Mouse (Mus musculus) spleen, postnatal 14 days (tissue): ENCODE measurements at regions not wholly inside any gene's neighbourhood (a gene's known extent, or its start where the extent isn't known, plus 50 kb on each side); places are given as distances from the start of the nearest gene placed in this dataset.

Source experiments
- DNase-seq, 2 experiments: peaks; one replicate each; pipeline ENCODE4 v3.0.0; 2021 to 2022; ENCODE audit warnings: low spot score in 2 of 2

- no peak for DNase-seq
These were observed 88.4 kb downstream of the AI593442 start for GRCm38 (mm10) chr9:52591188-52591587.

GRCm38 (mm10) chr9:52574066-52574465, 105.5 kb downstream of the AI593442 start:
- DNase-seq: no peak

- DNase-seq: no peak
These were observed 127.9 kb downstream of the AI593442 start for GRCm38 (mm10) chr9:52551577-52552281.

GRCm38 (mm10) chr9:52546071-52546470, 133.5 kb downstream of the AI593442 start:
- DNase-seq: no peak

GRCm38 (mm10) chr9:52539086-52539485, 140.5 kb downstream of the AI593442 start:
- no peak for DNase-seq

DNA sequence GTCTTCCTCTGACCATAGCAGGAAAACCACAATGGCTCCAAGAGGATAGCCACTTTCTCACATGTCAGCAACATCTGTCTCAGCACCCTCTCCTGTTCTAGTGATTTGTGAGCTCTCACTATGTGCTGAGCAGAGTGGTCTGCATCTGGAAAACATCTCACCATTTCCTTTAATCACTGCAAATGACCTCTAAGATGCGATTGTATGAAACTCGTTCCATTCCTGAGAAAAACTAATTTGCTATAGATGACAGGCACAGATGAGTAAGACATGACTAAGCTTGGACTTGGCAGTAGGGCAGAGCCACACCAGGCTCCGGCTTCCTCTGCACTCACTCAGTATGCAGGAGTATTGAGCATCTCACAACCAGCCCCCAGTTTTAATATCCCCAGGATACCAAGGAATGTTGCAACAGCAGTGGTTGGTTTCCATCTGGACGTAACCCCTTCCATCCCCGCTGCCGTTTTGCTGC, 150.1 kb downstream of the AI593442 start:
- no peak for DNase-seq

DNA sequence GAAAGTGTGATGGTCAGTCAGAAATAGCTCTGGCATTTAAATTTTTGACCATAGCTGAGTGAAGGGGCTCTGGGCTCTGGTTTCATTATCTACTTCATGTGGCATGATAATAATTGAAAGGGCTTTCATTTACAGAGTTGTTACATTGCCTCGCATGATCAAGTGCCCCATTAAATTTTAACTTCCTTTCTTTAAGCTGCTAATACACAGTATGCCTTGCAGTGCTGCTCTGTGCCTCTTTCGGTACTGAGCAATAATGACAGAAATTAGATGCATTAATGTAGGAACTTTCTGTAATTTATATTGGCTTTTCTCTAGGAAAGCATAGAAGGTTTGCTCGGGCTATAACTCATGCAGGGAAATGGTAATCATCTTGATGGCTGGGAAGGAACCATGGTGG, 179.1 kb downstream of the AI593442 start:
- DNase-seq: no peak

- no peak for DNase-seq
These were observed 183.9 kb downstream of the AI593442 start for GRCm38 (mm10) chr9:52495483-52496270.

DNA sequence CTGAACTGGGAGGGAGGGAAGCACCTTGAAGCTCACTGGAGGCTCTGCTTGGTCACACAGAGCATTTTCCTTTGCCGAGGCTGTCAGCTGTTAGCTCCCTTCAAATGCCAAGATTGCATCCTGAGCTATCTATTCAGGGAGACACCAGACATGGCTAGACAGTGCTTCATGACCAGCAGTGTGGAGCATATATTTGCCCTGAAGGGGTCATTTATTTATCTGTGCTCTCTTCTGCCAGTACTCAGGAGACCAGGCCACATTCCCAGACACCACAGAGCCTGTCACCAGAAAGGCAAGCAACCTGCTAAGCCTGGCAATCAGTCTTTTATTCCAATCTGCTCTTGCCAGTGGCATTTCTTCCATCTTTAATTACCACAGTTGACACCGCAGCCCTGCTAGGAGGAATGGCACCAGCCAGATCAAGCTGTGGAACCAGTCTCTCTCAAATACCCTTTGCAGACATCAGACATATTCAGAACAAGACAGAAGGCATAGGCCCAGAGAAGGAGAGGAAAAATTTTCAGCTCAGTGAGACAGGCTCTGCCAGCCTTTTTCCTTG, 186.6 kb downstream of the AI593442 start:
- no peak for DNase-seq

DNA sequence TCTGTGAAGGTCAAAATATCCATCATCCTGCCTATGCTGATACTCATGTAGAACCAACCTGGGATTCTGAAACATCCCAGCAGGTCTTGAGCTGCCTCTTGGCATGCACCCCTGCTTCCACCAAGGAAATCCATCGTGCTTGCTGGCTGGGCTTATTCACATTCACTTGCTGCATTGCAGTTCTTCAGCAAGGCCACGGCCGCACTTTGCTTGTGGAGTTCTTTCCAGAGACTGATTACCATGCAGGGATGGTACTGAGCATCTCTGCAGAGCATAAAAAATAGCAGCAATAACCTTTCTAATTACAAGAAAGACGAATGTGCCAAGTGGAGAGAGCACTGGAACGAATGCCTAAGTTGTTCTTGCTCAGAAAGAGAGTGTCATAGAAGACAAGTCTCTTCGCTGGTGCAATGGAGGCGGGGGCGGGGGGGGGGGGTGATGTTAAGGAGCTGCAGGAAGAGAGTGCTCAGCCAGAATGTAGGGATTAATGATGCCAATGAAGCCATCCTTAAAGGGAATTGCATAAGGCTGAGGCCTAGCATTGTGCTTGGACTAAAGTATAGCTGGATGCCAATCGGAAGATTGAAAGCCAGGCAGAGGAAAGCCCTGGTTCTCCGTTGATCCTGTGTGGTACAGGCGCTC, 205.9 kb downstream of the AI593442 start:
- DNase-seq: no peak

DNA sequence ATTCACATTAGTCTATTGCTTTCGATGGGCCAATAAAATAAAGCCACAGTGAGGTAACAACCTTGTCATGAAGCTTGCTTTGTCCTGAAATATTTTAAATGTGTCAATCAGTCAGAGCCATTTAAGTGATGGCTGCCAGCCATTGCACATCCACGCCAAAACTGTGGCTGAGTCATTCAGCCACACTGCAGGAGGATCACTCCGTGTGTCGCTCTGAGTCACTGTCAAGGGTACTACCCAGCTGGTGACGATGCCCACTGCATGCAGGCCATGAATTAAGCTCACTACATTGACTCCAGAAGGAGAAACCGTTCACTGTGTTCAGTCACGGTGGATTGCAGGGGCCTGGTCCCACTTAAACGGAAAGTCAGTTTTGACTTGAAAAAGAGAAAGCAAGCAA, 206.7 kb downstream of the AI593442 start:
- DNase-seq: no peak

DNA sequence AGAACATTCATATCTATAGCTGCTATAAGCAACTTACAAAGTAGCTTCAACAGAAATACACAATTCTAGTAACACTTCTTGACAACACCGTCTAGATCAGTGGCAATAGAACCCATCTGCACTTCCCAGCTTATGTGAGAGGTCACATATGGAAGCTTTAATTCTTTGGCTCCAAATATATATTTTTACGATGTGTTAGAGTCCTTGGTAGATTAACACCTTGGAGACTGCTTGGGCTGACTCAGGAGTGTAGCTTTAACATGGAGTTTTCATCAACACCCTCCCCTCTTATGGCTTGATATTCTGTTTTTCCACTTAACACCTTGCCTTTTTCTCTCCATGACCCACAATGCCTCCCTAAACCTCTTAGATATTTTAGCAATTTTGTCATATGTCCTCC, 221.1 kb downstream of the AI593442 start:
- no peak for DNase-seq

DNA sequence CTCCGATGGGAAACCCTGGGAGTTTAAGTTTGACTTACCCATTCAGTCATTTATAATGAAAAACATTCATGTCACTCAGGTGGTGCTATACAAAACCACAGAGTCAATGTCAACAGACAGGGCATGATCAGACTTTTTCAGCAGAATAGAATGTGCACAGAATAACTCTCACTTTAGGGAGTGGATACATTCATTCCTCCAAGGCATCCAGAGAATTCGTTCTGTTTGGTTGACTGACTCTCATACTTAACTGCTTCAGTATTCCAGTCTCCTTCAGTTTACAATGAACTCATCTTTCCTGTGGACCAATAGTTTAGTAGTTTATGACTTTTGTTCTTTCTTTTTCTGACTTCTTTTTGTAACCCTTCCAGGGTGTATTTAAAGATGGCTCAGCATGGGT, 225.1 kb downstream of the AI593442 start:
- DNase-seq: no peak

DNA sequence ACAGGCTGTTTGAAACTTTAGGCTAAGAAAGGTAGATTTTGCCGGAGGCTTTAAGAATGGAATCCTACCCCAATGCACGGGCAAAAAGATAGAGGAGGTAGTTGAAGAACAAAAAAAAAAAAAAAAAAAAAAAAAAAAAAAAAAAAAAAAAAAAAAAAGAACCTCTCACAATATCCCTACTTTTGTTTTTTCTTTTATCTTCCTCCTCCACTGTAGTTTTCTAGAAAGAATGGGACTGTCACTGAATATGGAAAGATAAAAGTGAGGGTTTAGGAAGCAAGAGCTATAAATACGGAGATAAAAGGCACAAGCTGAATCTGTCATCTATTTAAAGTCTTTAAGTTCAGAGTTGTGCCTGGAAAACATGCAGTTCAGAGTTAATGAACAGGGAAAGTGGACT, 227.8 kb downstream of the AI593442 start:
- DNase-seq: no peak

- no peak for DNase-seq
These were observed 231.3 kb downstream of the AI593442 start for GRCm38 (mm10) chr9:52448245-52448644.

GRCm38 (mm10) chr9:52443228-52443627, 236.4 kb downstream of the AI593442 start:
- no peak for DNase-seq

GRCm38 (mm10) chr9:52434215-52434614, 245.4 kb downstream of the AI593442 start:
- DNase-seq: no peak

- no peak for DNase-seq
These were observed 254.2 kb downstream of the AI593442 start for GRCm38 (mm10) chr9:52425413-52425812.

DNA sequence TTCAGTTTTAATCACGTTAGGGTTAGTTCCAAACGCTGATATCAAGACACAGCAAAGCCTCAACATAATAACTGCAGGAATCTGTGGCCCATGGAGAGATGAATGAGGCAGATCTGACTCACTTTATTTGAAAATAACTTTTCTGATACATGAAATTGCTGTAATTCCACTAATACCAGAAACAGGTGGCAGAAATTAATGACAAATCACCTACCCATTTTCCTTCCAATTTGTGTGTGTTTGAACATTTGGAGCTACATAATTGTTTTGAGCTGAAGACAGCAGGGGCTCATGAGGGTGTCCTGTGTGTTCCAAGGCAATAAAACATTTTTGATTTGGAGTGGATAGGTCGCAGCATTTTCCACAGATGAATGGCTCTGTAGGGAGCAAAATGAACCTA, 254.2 kb upstream of the Zc3h12c start:
- no peak for DNase-seq

DNA sequence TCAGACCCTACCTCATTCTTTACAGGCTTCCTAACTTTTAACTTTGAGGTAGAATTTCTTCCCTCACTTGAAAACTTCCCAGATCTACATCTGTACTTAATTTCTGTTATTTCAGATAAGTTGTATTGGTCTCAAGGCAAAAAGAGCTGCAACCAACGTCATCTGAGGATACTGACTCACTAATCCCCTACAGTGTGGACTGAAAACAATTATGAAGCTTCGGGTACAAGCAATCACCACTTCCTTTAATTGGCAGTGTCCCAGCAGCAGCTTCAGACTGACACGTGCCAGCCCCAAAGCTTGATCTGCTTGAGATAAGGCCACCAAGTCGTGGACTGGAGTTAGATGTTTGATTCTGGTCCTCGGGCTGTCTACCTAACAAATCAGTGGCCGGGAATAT, 247.3 kb upstream of the Zc3h12c start:
- no peak for DNase-seq

DNA sequence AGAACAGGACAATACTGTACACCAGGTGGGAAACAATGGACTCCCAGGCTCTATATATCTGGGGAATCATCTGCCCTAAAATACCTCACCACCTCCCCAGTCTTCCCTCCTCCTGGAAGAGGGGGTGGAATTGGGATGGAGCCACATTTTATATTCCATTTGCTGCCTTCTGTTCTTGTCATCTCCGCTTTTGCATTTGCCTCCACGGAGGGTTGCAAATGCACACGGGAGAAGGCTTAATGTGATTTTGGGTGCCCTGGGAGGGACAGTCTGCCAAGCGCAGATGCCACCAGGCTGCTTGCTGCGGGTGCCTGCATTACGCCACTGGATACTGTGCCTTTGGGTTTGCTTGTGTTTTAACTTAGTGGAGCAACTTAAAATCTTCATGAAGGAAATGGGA, 239.5 kb upstream of the Zc3h12c start:
- no peak for DNase-seq

GRCm38 (mm10) chr9:52402496-52402895, 234.1 kb upstream of the Zc3h12c start:
- DNase-seq: no peak
